Mouse (Mus musculus) testis, adult 2 months (tissue): ENCODE measurements at regions not wholly inside any gene's neighbourhood (a gene's known extent, or its start where the extent isn't known, plus 50 kb on each side); places are given as distances from the start of the nearest gene placed in this dataset.

Source experiments
- CTCF ChIP-seq: fragments of 200-500 bp; IDR thresholded peaks from 2 replicates; pipeline ENCODE4 v1.5.1; 2012; ENCODE audit warnings: low read depth, mild to moderate bottlenecking, inconsistent platforms, low read length, moderate library complexity; ENCODE audit not compliant: control insufficient read depth, insufficient read depth, insufficient replicate concordance
- POLR2A ChIP-seq: fragments of 200-500 bp; IDR thresholded peaks from 2 replicates; pipeline ENCODE4 v1.6.1; 2012; ENCODE audit warnings: low read depth, mild to moderate bottlenecking, inconsistent platforms, low read length, moderate library complexity; ENCODE audit not compliant: control insufficient read depth

DNA sequence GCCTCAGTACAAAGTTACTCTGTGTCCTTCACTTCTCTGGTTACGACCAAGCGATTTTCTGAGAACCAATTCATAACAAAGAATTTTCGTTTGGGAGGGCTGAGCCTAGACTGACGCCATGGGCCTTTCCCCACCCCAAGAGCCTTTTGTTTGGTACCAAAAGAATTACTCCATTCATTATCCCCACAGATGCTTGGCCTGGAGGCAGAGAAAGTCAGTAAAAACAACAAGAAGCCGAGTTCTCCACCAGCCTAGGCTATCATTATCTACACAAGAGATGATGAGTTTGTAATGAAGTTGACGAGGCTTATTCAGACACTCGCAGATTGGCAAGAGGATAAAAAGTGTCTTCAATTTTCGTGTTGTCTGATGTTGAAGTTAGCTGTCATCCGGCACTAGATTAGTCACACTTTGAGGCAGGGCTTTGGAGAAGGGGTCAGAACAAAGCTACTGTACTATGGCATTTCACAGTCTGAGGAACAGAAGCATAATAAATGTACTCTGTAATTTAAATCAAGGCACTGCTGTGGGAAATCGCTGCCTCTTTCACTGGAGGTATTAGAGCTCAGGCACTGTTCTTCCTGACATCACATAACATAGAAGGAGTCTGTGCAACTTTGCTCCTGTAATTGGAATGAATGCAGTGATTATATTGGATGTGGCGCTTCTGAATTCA, 296.9 kb upstream of the Fign start:
- TF ChIP-seq POLR2A (no peak), CTCF (no peak)
